Mouse (Mus musculus) MEL (cell line): Measurements from ENCODE around the gene Nos1ap.

Experiments
- CHD2 ChIP-seq: IDR thresholded peaks from 2 replicates; pipeline ENCODE4 v1.6.1; 2011; ENCODE audit warnings: low read length, improper control_type of control experiment
- CTCF ChIP-seq, 3 experiments: IDR thresholded peaks in 2 of 3; conservative IDR thresholded peaks in 1 of 3; 2 replicates each; pipeline ENCODE4 v1.5.1; 2011 to 2012; ENCODE audit warnings: low read length in 3 of 3, low read depth in 2 of 3, mild to moderate bottlenecking in 2 of 3, improper control_type of control experiment in 1 of 3, inconsistent platforms in 1 of 3, mixed read lengths in 1 of 3, moderate library complexity in 1 of 3; ENCODE audit not compliant: control insufficient read depth in 1 of 3, insufficient read depth in 1 of 3, poor library complexity in 1 of 3, severe bottlenecking in 1 of 3
- ELF1 ChIP-seq: IDR thresholded peaks from 2 replicates; pipeline ENCODE4 v1.6.1; 2014; ENCODE audit warnings: low read depth, mild to moderate bottlenecking, inconsistent platforms, low read length, improper control_type of control experiment, moderate library complexity
- EP300 ChIP-seq, 2 experiments: IDR thresholded peaks; 2 replicates each; pipeline ENCODE4 v1.6.1; 2011; ENCODE audit warnings: improper control_type of control experiment in 2 of 2, low read length in 2 of 2, low read depth in 1 of 2, mild to moderate bottlenecking in 1 of 2
- GATA1 ChIP-seq: IDR thresholded peaks from 2 replicates; pipeline ENCODE4 v1.6.1; 2011; ENCODE audit warnings: low read depth, low read length, improper control_type of control experiment
- HCFC1 ChIP-seq: IDR thresholded peaks from 2 replicates; pipeline ENCODE4 v1.6.1; 2012; ENCODE audit warnings: low read depth, mild to moderate bottlenecking, inconsistent platforms, low read length, improper control_type of control experiment, moderate library complexity
- JUND ChIP-seq: IDR thresholded peaks from 2 replicates; pipeline ENCODE4 v1.6.1; 2011; ENCODE audit warnings: low read depth, mild to moderate bottlenecking, improper control_type of control experiment, low read length
- POLR2A ChIP-seq, 2 experiments: IDR thresholded peaks; 2 replicates each; pipeline ENCODE4 v1.6.1; 2011 to 2012; ENCODE audit warnings: low read length in 2 of 2, mild to moderate bottlenecking in 2 of 2, control low read depth in 1 of 2, improper control_type of control experiment in 1 of 2, low read depth in 1 of 2, moderate library complexity in 1 of 2; ENCODE audit not compliant: control insufficient read depth in 1 of 2, insufficient read depth in 1 of 2, poor library complexity in 1 of 2
- ZNF384 ChIP-seq: IDR thresholded peaks from 2 replicates; pipeline ENCODE4 v1.6.1; 2012; ENCODE audit warnings: low read depth, mild to moderate bottlenecking, inconsistent platforms, low read length, improper control_type of control experiment

DNA sequence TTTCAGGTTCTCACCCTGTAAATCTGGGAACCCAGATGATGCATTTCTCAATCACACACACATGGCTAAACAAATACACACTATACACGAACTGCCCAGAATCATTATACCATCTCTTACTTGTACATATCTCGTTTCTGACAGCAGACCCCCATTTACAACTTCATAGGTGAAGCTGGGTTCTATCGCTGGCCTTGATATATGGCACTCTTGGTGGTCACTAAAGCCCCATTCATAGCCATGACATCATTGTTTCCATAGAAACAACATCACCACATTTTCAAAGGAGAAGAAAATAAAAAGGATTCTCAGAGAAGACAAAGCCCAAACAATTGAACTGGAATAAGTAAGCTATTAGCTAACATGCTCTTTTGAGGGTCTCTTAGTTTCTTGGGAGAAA, 174.3 kb downstream of the Nos1ap start:
- TF ChIP-seq POLR2A (IDR thresholded peaks at IDR 0.05; ENCODE audit: control insufficient read depth in 1 of 2, insufficient read depth in 1 of 2, low read depth in 1 of 2, low read length in 2 of 2, poor library complexity in 1 of 2): no peak
- TF ChIP-seq HCFC1: no peak
- TF ChIP-seq CTCF (IDR thresholded peaks at IDR 0.05 in 2 of 3, conservative IDR thresholded peaks at IDR 0.05 in 1 of 3; ENCODE audit: control insufficient read depth in 1 of 3, insufficient read depth in 1 of 3, low read depth in 2 of 3, low read length in 3 of 3, poor library complexity in 1 of 3, severe bottlenecking in 1 of 3): no peak
- TF ChIP-seq ZNF384: no peak
- no peak for TF ChIP-seq GATA1
- no peak for TF ChIP-seq EP300 (IDR thresholded peaks at IDR 0.05; ENCODE audit: low read depth in 1 of 2, low read length in 2 of 2)
- TF ChIP-seq JUND: no peak
- no peak for TF ChIP-seq ELF1
- no peak for TF ChIP-seq CHD2
